Comparison of ENCODE assay signal across 8 mouse cellular contexts in the genomic region with DNA sequence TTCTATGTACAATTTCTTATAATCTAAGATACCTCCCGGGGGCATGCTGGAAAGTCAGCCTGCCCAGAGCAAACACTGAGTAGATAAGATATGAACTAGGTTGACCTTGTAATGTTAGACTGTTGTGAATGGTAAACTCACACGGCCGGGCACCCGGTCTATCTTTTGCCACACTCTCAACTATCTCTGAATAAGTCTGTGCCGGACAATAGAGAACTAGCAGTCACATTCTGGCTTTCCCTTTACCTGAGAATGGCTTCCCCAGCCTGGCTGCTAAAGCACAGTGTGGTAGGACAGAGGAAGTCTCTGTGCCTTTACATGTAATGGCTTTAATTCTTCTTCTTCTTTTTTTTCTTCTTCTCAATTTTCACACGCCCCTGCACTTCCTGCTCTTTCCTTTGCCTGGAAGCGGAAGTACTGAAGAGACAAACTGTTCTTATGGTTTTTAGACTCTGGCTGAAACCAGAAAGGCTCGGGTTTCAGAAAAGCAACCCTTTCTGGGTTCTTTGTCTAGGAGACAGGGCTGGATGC.
DNase-seq lines count a peak whose midpoint lies in the region; ATAC-seq and TF ChIP-seq lines count a peak whose summit lies in the region.
"Had no signal": no experiment of that assay in that cellular context is flagged by ENCODE, and none has a peak within 500 bp of the region (broad histone marks: within the 10 kb centered on the region; RNA-seq: fewer than 3 reads in every experiment).

No protein-coding gene starts in this region.

- ATAC-seq in intestine, embryonic 15.5 days: peak; percentile 79
- peak; percentile 29; the same call in 1 of the 2 replicates for ATAC-seq in neutrophil, adult 5-6 weeks (ENCODE audit: extremely low read depth, insufficient number of reproducible peaks, low FRiP score, poor library complexity, severe bottlenecking)
- no peak for ATAC-seq in kidney, embryonic 15.5 days (replicated peaks; ENCODE audit: low FRiP score)

- no peaks in the 10 kb centered on the region for H3K9me3 ChIP-seq in intestine, embryonic 15.5 days
- H3K9me3 ChIP-seq in kidney, embryonic 15.5 days (replicated peaks): no peaks in the 10 kb centered on the region
- H3K9me3 ChIP-seq: limb, embryonic 15.5 days had no signal

- 0 out of 2 replicates have a peak, but pooled peaks have one; percentile 8 for TF ChIP-seq POLR2A in bone marrow, adult 2 months (IDR thresholded peaks at IDR 0.05; ENCODE audit: borderline replicate concordance, control insufficient read depth, low read depth, low read length)

- H3K4me3 ChIP-seq in bone marrow, adult 2 months (replicated peaks; ENCODE audit: control insufficient read depth, low read depth, low read length): peak overlapping the region; percentile 63
- H3K4me3 ChIP-seq in intestine, embryonic 15.5 days (replicated peaks): no peak overlapping the region
- no peak overlapping the region for H3K4me3 ChIP-seq in kidney, embryonic 15.5 days (replicated peaks)
- H3K4me3 ChIP-seq: limb, embryonic 15.5 days had no signal

- peaks cover 13% of the 10 kb centered on the region for H3K4me1 ChIP-seq in bone marrow, adult 2 months (ENCODE audit: control insufficient read depth, insufficient read depth, low read length)
- H3K4me1 ChIP-seq in intestine, embryonic 15.5 days (replicated peaks): 0 out of 2 replicates have a peak, but pooled peaks cover 10% of the 10 kb centered on the region
- peaks cover 24% of the 10 kb centered on the region for H3K4me1 ChIP-seq in kidney, embryonic 15.5 days

- H3K27ac ChIP-seq in bone marrow, adult 2 months (ENCODE audit: control insufficient read depth, insufficient read depth, low read depth, low read length, poor library complexity): peak overlapping the region; percentile 78; the same call in 1 of the 2 replicates
- H3K27ac ChIP-seq in intestine, embryonic 15.5 days: no peak overlapping the region
- no peak overlapping the region for H3K27ac ChIP-seq in kidney, embryonic 15.5 days
- H3K27ac ChIP-seq: limb, embryonic 15.5 days had no signal

- peak overlapping the region; percentile 34 for H3K4me2 ChIP-seq in intestine, embryonic 15.5 days (replicated peaks)
- H3K4me2 ChIP-seq in kidney, embryonic 15.5 days: no peak overlapping the region
- H3K4me2 ChIP-seq: limb, embryonic 15.5 days had no signal

- DNase-seq in CD4-positive, CD25-positive, alpha-beta regulatory T cell, adult 2 months (ENCODE audit: low read depth, low spot score): peak; percentile 56
- DNase-seq in frontal cortex, postnatal 36 days (ENCODE audit: low spot score in 2 of 2): no peak
- DNase-seq in gastrocnemius, postnatal 25 days: no peak

- no peaks in the 10 kb centered on the region for H3K27me3 ChIP-seq in intestine, embryonic 15.5 days (replicated peaks)
- no peaks in the 10 kb centered on the region for H3K27me3 ChIP-seq in kidney, embryonic 15.5 days
- H3K27me3 ChIP-seq: limb, embryonic 15.5 days had no signal

- WGBS in bone marrow, adult 2 months: 1% methylated on average over 8 of the region's 8 CpGs
- 40% methylated on average over 8 of the region's 8 CpGs for WGBS in intestine, embryonic 15.5 days
- WGBS in kidney, embryonic 15.5 days: 35% methylated on average over 8 of the region's 8 CpGs

- no peaks in the 10 kb centered on the region for H3K36me3 ChIP-seq in intestine, embryonic 15.5 days
- no peaks in the 10 kb centered on the region for H3K36me3 ChIP-seq in kidney, embryonic 15.5 days
- H3K36me3 ChIP-seq: limb, embryonic 15.5 days had no signal

- TF ChIP-seq CTCF in bone marrow, adult 2 months (IDR thresholded peaks at IDR 0.05; ENCODE audit: control insufficient read depth, insufficient read depth, low read length): no peak

- no peak overlapping the region for H3K9ac ChIP-seq in intestine, embryonic 15.5 days
- H3K9ac ChIP-seq in kidney, embryonic 15.5 days: no peak overlapping the region
- H3K9ac ChIP-seq: limb, embryonic 15.5 days had no signal
